Mouse (Mus musculus) liver, embryonic 15.5 days (tissue): ENCODE measurements around the gene Fam124a. TPM values are rescaled to one million over a fixed set of nuclear protein-coding genes. Genes with fewer than 3 reads are reported as not detected.

Experiments
- ATAC-seq: fragments of 200-750 bp; cut with Nextera tagmentation; 2 replicates; pipeline ENCODE4 v1.8.0; 2017; ENCODE audit warnings: moderate number of reproducible peaks, mild to moderate bottlenecking, moderate library complexity; ENCODE audit not compliant: insufficient read depth
- H3K27ac ChIP-seq: fragments of 300-500 bp; sonication (generic); replicated peaks from 2 replicates; pipeline ENCODE4 v1.5.1; 2015; ENCODE audit warnings: mild to moderate bottlenecking, inconsistent platforms
- H3K27me3 ChIP-seq: fragments of 300-500 bp; sonication (generic); 2 replicates; pipeline ENCODE4 v1.6.1; 2015; ENCODE audit warnings: mild to moderate bottlenecking, inconsistent platforms
- H3K36me3 ChIP-seq: fragments of 300-500 bp; sonication (generic); replicated peaks from 2 replicates; pipeline ENCODE4 v1.6.1; 2015; ENCODE audit warnings: moderate library complexity, mild to moderate bottlenecking, inconsistent platforms
- H3K4me1 ChIP-seq: fragments of 300-500 bp; sonication (generic); replicated peaks from 2 replicates; pipeline ENCODE4 v1.6.1; 2015; ENCODE audit warnings: inconsistent platforms
- H3K4me2 ChIP-seq: fragments of 300-500 bp; sonication (generic); 2 replicates; pipeline ENCODE4 v1.6.1; 2015; ENCODE audit warnings: moderate library complexity, mild to moderate bottlenecking, inconsistent platforms
- H3K4me3 ChIP-seq: fragments of 300-500 bp; sonication (generic); replicated peaks from 2 replicates; pipeline ENCODE4 v1.5.1; 2015; ENCODE audit warnings: mild to moderate bottlenecking, inconsistent platforms
- H3K9ac ChIP-seq: fragments of 300-500 bp; sonication (generic); 2 replicates; pipeline ENCODE4 v1.6.1; 2015; ENCODE audit warnings: moderate library complexity, mild to moderate bottlenecking, inconsistent platforms
- H3K9me3 ChIP-seq: fragments of 300-500 bp; sonication (generic); replicated peaks from 2 replicates; pipeline ENCODE4 v1.6.1; 2016; ENCODE audit warnings: inconsistent platforms
- WGBS: fragments of 180-500 bp; shearing (Covaris S2); methylation state at CpG from one replicate; pipeline ENCODE4 v1.1.7; 2015; ENCODE audit warnings: mixed read lengths; ENCODE audit not compliant: insufficient replicate concordance; 5-methylcytosine and 5-hydroxymethylcytosine counted together
- polyA plus RNA-seq: library from polyadenylated mRNA; unstranded; fragments of >200 nt; fragmentation: Nextera tagmentation; extraction: Ambion mirVana; gene quantifications from 2 replicates; pipeline ENCODE4 v1.2.1, GENCODE M21; 2015

Fam124a gene
- polyA plus RNA-seq, 1 experiment from 2014 or later = 2.2 TPM

- Histone ChIP-seq H3K27me3 (no peaks in the 10 kb centered on the region), H3K9ac (no peak overlapping the region), H3K9me3 (no peaks in the 10 kb centered on the region), H3K27ac (no peak overlapping the region), H3K4me3 (no peak overlapping the region), H3K4me1 (no peaks in the 10 kb centered on the region), H3K4me2 (no peak overlapping the region), H3K36me3 (no peaks in the 10 kb centered on the region)
- WGBS = 70% methylated on average over 8 of the region's 8 CpGs
- ATAC-seq = no peak
These were observed 20.3 kb downstream of the Fam124a start for GRCm38 (mm10) chr14:62575862-62576261.

- no peak for ATAC-seq
- 81% methylated on average over 3 of the region's 3 CpGs for WGBS
- Histone ChIP-seq H3K4me2 (no peak overlapping the region), H3K4me1 (no peaks in the 10 kb centered on the region), H3K27me3 (no peaks in the 10 kb centered on the region), H3K4me3 (no peak overlapping the region), H3K36me3 (no peaks in the 10 kb centered on the region), H3K9ac (no peak overlapping the region), H3K9me3 (no peaks in the 10 kb centered on the region), H3K27ac (no peak overlapping the region)
These were observed 25.4 kb downstream of the Fam124a start for GRCm38 (mm10) chr14:62580945-62581344.

- no peak overlapping the region for H3K27ac ChIP-seq
- no peak overlapping the region for H3K4me2 ChIP-seq
- no peaks in the 10 kb centered on the region for H3K9me3 ChIP-seq
- ATAC-seq = no peak
- H3K36me3 ChIP-seq = no peaks in the 10 kb centered on the region
- WGBS = 69% methylated on average over 9 of the region's 9 CpGs
- H3K4me1 ChIP-seq = no peaks in the 10 kb centered on the region
- no peak overlapping the region for H3K9ac ChIP-seq
- H3K27me3 ChIP-seq = no peaks in the 10 kb centered on the region
- H3K4me3 ChIP-seq = no peak overlapping the region
These were observed 26.2 kb downstream of the Fam124a start for GRCm38 (mm10) chr14:62581768-62582167.

- Histone ChIP-seq H3K27me3 (no peaks in the 10 kb centered on the region), H3K4me1 (no peaks in the 10 kb centered on the region), H3K4me3 (no peak overlapping the region), H3K4me2 (no peak overlapping the region), H3K27ac (no peak overlapping the region), H3K36me3 (no peaks in the 10 kb centered on the region), H3K9ac (no peak overlapping the region), H3K9me3 (no peaks in the 10 kb centered on the region)
- no peak for ATAC-seq
These were observed 29.1 kb downstream of the Fam124a start for GRCm38 (mm10) chr14:62584637-62585036.

GRCm38 (mm10) chr14:62585338-62585737 is 29.8 kb downstream of the Fam124a start:
- no peak overlapping the region for H3K4me2 ChIP-seq
- no peaks in the 10 kb centered on the region for H3K27me3 ChIP-seq
- no peak overlapping the region for H3K4me3 ChIP-seq
- H3K9ac ChIP-seq = no peak overlapping the region
- ATAC-seq = no peak
- 48% methylated on average over 3 of the region's 3 CpGs for WGBS
- no peaks in the 10 kb centered on the region for H3K4me1 ChIP-seq
- no peaks in the 10 kb centered on the region for H3K36me3 ChIP-seq
- no peaks in the 10 kb centered on the region for H3K9me3 ChIP-seq
- H3K27ac ChIP-seq = no peak overlapping the region

- H3K9me3 ChIP-seq = no peaks in the 10 kb centered on the region
- H3K4me1 ChIP-seq = no peaks in the 10 kb centered on the region
- H3K36me3 ChIP-seq = no peaks in the 10 kb centered on the region
- no peak overlapping the region for H3K4me2 ChIP-seq
- no peak overlapping the region for H3K27ac ChIP-seq
- H3K4me3 ChIP-seq = no peak overlapping the region
- WGBS = 68% methylated on average over 6 of the region's 6 CpGs
- H3K27me3 ChIP-seq = no peaks in the 10 kb centered on the region
- ATAC-seq = no peak
- H3K9ac ChIP-seq = no peak overlapping the region
These were observed 44.6 kb downstream of the Fam124a start for GRCm38 (mm10) chr14:62600109-62600522.

GRCm38 (mm10) chr14:62602271-62602670 is 46.7 kb downstream of the Fam124a start:
- WGBS = 68% methylated on average over 1 of the region's 1 CpGs
- H3K9ac ChIP-seq = no peak overlapping the region
- ATAC-seq = no peak
- H3K27me3 ChIP-seq = no peaks in the 10 kb centered on the region
- H3K4me2 ChIP-seq = no peak overlapping the region
- no peaks in the 10 kb centered on the region for H3K36me3 ChIP-seq
- H3K9me3 ChIP-seq = no peaks in the 10 kb centered on the region
- no peak overlapping the region for H3K27ac ChIP-seq
- no peaks in the 10 kb centered on the region for H3K4me1 ChIP-seq
- H3K4me3 ChIP-seq = no peak overlapping the region

- no peaks in the 10 kb centered on the region for H3K27me3 ChIP-seq
- no peaks in the 10 kb centered on the region for H3K36me3 ChIP-seq
- no peak for ATAC-seq
- no peak overlapping the region for H3K9ac ChIP-seq
- H3K27ac ChIP-seq = no peak overlapping the region
- no peak overlapping the region for H3K4me3 ChIP-seq
- no peaks in the 10 kb centered on the region for H3K9me3 ChIP-seq
- H3K4me1 ChIP-seq = no peaks in the 10 kb centered on the region
- 68% methylated on average over 1 of the region's 1 CpGs for WGBS
- H3K4me2 ChIP-seq = no peak overlapping the region
These were observed 47.3 kb downstream of the Fam124a start for GRCm38 (mm10) chr14:62602869-62603268.

- 62% methylated on average over 8 of the region's 8 CpGs for WGBS
- ATAC-seq = no peak
- no peak overlapping the region for H3K4me2 ChIP-seq
- H3K4me3 ChIP-seq = no peak overlapping the region
- H3K36me3 ChIP-seq = no peaks in the 10 kb centered on the region
- H3K9me3 ChIP-seq = no peaks in the 10 kb centered on the region
- H3K27ac ChIP-seq = no peak overlapping the region
- H3K9ac ChIP-seq = no peak overlapping the region
- no peaks in the 10 kb centered on the region for H3K27me3 ChIP-seq
- H3K4me1 ChIP-seq = no peaks in the 10 kb centered on the region
These were observed 52.3 kb downstream of the Fam124a start for GRCm38 (mm10) chr14:62607791-62608196.

- WGBS = 49% methylated on average over 3 of the region's 3 CpGs
- H3K27me3 ChIP-seq = no peaks in the 10 kb centered on the region
- ATAC-seq = no peak
- no peaks in the 10 kb centered on the region for H3K4me1 ChIP-seq
- H3K4me3 ChIP-seq = no peak overlapping the region
- no peak overlapping the region for H3K27ac ChIP-seq
- no peak overlapping the region for H3K4me2 ChIP-seq
- no peaks in the 10 kb centered on the region for H3K9me3 ChIP-seq
- H3K36me3 ChIP-seq = no peaks in the 10 kb centered on the region
- no peak overlapping the region for H3K9ac ChIP-seq
These were observed 54.4 kb downstream of the Fam124a start for GRCm38 (mm10) chr14:62609904-62610303.

- Histone ChIP-seq H3K4me3 (no peak overlapping the region), H3K9me3 (no peaks in the 10 kb centered on the region), H3K9ac (no peak overlapping the region), H3K27ac (no peak overlapping the region), H3K4me1 (no peaks in the 10 kb centered on the region), H3K4me2 (no peak overlapping the region), H3K36me3 (no peaks in the 10 kb centered on the region), H3K27me3 (no peaks in the 10 kb centered on the region)
- no peak for ATAC-seq
- 71% methylated on average over 3 of the region's 3 CpGs for WGBS
These were observed 66.9 kb downstream of the Fam124a start for GRCm38 (mm10) chr14:62622393-62622792.

- Histone ChIP-seq H3K27ac (no peak overlapping the region), H3K36me3 (no peaks in the 10 kb centered on the region), H3K4me2 (no peak overlapping the region), H3K27me3 (no peaks in the 10 kb centered on the region), H3K4me1 (no peaks in the 10 kb centered on the region), H3K9me3 (no peaks in the 10 kb centered on the region), H3K4me3 (no peak overlapping the region), H3K9ac (no peak overlapping the region)
- 60% methylated on average over 5 of the region's 5 CpGs for WGBS
- ATAC-seq = no peak
These were observed 72.4 kb downstream of the Fam124a start for GRCm38 (mm10) chr14:62627951-62628350.
